Mouse (Mus musculus): ENCODE measurements at regions not wholly inside any gene's neighbourhood (a gene's known extent, or its start where the extent isn't known, plus 50 kb on each side); places are given as distances from the start of the nearest gene placed in this dataset.

- no peak for TF ChIP-seq CTCF (IDR thresholded peaks at IDR 0.05; ENCODE audit: low read depth)
- Histone ChIP-seq H3K27ac (no peak overlapping the region), H3K9ac (ENCODE audit: low read depth, low read length) (no peak overlapping the region), H3K4me2 (ENCODE audit: low read length) (peak overlapping the region; percentile 94), H3K36me3 (ENCODE audit: insufficient read depth, low read length) (no peaks in the 10 kb centered on the region), H3K4me3 (replicated peaks; ENCODE audit: low read depth, low read length) (peak overlapping the region; percentile 47), H3K4me1 (replicated peaks; ENCODE audit: insufficient read depth, low read length) (peaks cover 3% of the 10 kb centered on the region; the same call in 1 of the 2 replicates), H3K27me3 (ENCODE audit: insufficient read depth, low read length) (peaks cover 13% of the 10 kb centered on the region), H3K9me3 (replicated peaks; ENCODE audit: low read length) (no peaks in the 10 kb centered on the region)
- 1% methylated on average over 22 of the region's 22 CpGs for WGBS
- DNase-seq (ENCODE audit: low spot score) (peak; percentile 53), ATAC-seq (replicated peaks; ENCODE audit: low FRiP score, low read depth) (0 out of 2 replicates have a peak, but pooled peaks have one; percentile 36)
Observed at GRCm38 (mm10) chr8:50915259-50915875, 2071.6 kb upstream of the Tenm3 start.

GRCm38 (mm10) chr8:50914615-50915014, 2070.9 kb upstream of the Tenm3 start:
- ATAC-seq (replicated peaks; ENCODE audit: low FRiP score, low read depth): no peak
- Histone ChIP-seq H3K9ac (ENCODE audit: low read depth, low read length) (no peak overlapping the region), H3K4me1 (replicated peaks; ENCODE audit: insufficient read depth, low read length) (peaks cover 3% of the 10 kb centered on the region; the same call in 1 of the 2 replicates), H3K27me3 (ENCODE audit: insufficient read depth, low read length) (peaks cover 13% of the 10 kb centered on the region), H3K36me3 (ENCODE audit: insufficient read depth, low read length) (no peaks in the 10 kb centered on the region), H3K4me3 (replicated peaks; ENCODE audit: low read depth, low read length) (peak overlapping the region; percentile 47; the same call in 1 of the 2 replicates), H3K9me3 (replicated peaks; ENCODE audit: low read length) (no peaks in the 10 kb centered on the region), H3K4me2 (ENCODE audit: low read length) (peak overlapping the region; percentile 94), H3K27ac (no peak overlapping the region)
- DNase-seq (ENCODE audit: low spot score): no peak
- 20% methylated on average over 7 of the region's 7 CpGs for WGBS
- TF ChIP-seq CTCF (IDR thresholded peaks at IDR 0.05; ENCODE audit: low read depth): peak; percentile 22; the same call in 1 of the 2 replicates

GRCm38 (mm10) chr8:50878198-50878597, 2034.4 kb upstream of the Tenm3 start:
- no peak overlapping the region for H3K4me3 ChIP-seq (replicated peaks; ENCODE audit: low read depth, low read length)
- peak; percentile 7; the same call in 1 of the 2 replicates for TF ChIP-seq CTCF (IDR thresholded peaks at IDR 0.05; ENCODE audit: low read depth)
- H3K9me3 ChIP-seq (replicated peaks; ENCODE audit: low read length): no peaks in the 10 kb centered on the region
- ATAC-seq (replicated peaks; ENCODE audit: low FRiP score, low read depth): no peak
- WGBS: 85% methylated on average over 5 of the region's 5 CpGs
- DNase-seq (ENCODE audit: low spot score): no peak
- no peaks in the 10 kb centered on the region for H3K27me3 ChIP-seq (ENCODE audit: insufficient read depth, low read length)
- H3K4me2 ChIP-seq (ENCODE audit: low read length): no peak overlapping the region
- no peak overlapping the region for H3K9ac ChIP-seq (ENCODE audit: low read depth, low read length)
- no peaks in the 10 kb centered on the region for H3K4me1 ChIP-seq (replicated peaks; ENCODE audit: insufficient read depth, low read length)
- no peaks in the 10 kb centered on the region for H3K36me3 ChIP-seq (ENCODE audit: insufficient read depth, low read length)
- no peak overlapping the region for H3K27ac ChIP-seq

All from kidney, postnatal 0 days (tissue).